Mouse (Mus musculus) embryo, embryonic 10 days (tissue): ENCODE data around the gene Fam84b.
"Not testable (repeated sequence)": the region's sequence is repeated elsewhere in the genome, so short reads cannot be mapped to it uniquely, and the experiment has no call there.

Source experiments
- DNase-seq: peaks from one replicate; pipeline ENCODE4 v3.0.0-alpha.2; 2015; ENCODE audit warnings: low spot score

Gene Fam84b

DNA sequence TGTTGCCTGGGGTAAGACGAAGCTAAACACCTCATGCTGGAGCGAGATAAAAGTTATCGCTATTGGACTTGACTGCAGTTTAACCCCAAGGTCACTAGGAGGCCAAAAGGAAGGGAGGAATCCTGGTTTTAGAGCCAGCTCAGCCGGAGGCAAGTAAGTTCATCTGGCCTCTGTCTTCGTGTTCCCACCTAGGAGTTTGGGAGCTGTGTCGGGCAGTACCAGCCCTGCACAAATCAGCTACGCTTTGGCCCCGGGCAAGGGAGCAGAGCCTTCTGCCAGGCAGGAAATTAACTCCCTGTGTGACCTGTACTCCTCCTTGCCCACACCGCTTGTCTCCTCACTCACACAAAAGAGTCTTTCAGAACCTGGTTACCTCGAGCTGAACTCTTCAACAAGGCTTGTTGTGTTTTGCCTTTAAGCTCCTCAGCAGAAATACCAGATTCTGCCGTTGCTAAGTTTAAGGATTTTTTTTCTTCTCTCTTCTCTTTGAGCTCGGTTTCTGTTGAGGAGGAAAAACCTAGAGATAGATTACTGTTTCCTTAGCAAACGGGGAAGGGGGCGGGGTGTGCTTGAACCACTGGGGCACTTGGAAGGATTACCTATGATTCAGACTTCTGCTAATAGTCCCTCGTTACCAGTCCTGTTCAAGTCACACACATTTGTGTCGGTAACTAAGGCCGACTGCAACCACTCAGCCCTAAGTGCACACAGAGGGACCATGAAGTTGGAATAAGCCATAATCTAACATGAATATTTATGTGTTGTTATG lies at the start of gene Fam84b:
Gene Fam84b, minus strand, starts transcription at position 548 of the 769 bp plus-strand sequence.
- DNase-seq = peak; percentile 68

- DNase-seq = no peak
These were observed 44.8 kb upstream of the Fam84b start for GRCm38 (mm10) chr15:60898187-60898965.

DNA sequence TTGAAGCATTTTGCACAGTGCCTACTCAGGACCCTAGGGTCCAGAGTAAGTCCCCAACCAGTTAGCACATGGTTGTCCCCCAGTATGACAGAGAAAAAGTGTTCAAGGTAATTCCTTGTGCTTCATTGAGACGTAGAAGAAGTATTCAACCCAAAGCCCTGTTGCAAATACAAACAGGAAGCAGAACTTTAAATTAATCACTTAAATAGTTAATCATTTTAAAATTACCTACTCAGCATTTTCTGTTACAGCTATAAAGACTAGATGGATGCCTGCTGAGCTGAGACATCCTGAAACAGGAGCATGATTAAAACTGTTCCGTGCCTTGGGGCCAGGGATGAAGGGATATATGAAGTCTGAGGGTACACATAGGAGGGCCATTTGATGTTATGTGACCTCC lies 42.5 kb upstream of the Fam84b start:
- no peak for DNase-seq

DNA sequence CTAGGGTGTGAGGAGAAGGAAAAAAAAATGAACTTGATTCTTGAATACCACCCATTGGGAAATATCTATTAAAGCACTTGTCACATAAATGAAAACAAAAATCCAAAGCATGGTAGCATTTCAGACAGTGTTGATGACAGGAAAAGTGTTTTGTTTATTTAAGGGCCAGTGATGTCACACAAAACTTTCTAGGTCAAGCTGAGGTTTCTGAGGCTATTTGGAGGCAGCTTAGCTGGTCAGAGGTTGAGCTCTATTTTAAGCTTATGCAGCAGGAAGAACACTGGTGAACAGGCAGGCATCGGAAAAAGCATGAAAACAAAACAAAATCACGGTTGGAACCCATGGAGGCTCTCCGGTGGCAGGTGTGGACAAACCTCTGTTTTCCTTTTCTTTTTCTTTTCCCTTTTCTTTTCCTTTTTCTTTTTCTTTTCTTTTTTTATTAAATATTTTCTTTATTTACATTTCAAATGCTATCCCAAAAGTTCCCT lies 39.4 kb upstream of the Fam84b start:
- no peak for DNase-seq

GRCm38 (mm10) chr15:60888724-60889123 lies 35.1 kb upstream of the Fam84b start:
- no peak for DNase-seq

- DNase-seq = no peak
These were observed 22.1 kb upstream of the Fam84b start for GRCm38 (mm10) chr15:60875721-60876120.

DNA sequence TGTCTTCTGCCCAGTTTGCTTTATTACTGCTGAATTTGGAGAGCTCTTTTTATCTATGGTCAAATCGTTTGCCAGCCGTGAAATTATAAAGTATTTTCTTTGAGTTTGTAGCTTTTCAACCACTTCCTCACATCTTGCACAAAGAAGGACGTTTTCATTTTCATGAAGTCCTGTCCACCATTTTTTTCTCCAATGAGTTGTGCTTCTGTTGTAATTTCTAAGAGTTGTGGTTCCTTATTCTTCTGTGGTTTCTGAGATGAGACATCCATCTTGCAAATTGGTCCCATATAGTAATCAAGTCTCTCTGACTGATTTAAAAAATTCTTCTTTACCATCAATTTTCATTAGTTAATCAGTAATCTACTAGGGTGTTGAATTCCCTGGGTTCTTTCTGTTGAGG lies 8.8 kb upstream of the Fam84b start:
- no peak for DNase-seq

DNA sequence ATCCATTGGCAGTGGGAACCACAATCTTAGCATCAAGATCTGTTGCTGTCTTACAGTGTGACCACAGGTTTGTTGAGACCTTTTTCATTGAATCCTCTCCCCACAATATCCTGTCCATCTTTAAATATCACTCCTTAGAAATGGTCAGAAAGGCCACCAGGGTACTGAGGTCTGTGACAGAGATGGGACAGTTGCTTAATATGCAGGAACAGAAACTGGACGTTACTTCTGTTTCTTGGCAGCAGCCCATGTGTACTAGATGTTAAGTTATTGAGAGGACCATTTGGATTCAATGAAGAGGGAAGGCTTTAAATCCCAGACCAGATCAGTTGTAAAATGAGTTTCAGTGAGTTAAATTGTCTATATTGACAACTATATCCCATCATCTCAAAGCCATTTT lies 1.5 kb upstream of the Fam84b start:
- DNase-seq = no peak

- no peak for DNase-seq
These were observed 573 bp upstream of the Fam84b start for GRCm38 (mm10) chr15:60854151-60854550.

DNA sequence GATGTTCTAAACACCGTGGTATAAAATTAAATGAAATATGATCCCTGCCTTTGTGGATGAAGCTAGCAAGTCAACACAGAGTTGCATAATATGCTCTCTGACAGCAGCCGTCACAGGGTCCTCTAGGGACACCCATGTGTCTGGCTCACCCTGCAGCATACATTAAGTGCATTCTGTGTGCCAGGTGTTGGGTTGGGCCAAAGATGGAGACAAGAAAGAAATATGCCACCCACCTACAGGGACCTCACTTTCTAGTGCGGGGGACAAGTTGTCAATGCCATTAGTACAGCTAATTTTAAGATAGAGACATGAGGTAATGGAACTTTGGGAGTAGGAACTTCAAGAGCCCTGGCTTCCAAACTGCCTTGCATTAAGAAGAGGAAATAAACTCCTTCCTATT lies 4.9 kb downstream of the Fam84b start:
- no peak for DNase-seq

DNA sequence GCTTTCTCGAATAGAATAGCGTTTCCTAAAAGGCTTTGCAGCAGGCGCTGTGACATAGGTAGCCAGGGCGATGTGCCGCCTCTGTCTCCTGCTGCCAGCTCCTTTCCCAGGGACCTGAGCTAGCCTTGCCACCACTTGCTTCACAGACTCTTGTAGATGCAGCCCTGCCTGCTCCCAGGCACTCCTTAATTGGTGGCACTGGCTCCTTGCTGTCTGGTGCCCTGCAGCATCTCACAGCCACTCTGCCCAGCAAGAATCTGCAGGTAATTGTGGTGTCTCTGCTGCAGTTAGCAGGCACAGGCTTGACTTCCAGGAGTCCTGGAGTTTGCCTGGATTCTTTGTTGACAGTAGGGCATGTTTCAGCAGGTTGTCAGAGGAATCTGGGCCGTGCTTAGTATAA lies 7.3 kb downstream of the Fam84b start:
- DNase-seq = peak; percentile 39

GRCm38 (mm10) chr15:60845886-60846285 lies 7.7 kb downstream of the Fam84b start:
- DNase-seq = no peak

DNA sequence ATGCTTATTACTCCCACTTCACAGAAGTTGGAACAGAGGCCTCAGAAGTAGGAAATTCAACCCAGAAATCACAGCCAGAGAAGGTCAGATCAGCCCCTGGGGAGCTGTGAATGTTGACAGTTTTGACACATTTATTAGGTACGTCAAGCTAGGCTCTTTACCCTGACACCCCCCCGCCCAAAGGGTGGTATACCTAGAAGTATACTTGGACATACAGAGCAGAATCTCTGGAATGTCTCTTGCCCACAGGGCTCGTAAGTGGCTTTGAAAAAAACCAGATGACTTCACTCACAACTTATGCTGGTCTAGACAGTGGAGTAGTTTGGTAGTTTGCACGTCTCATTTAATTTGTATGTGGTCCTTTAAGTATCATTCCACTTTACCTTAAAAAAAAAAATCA lies 11.8 kb downstream of the Fam84b start:
- DNase-seq = peak; percentile 54

- DNase-seq = not testable (repeated sequence)
These were observed 12.3 kb downstream of the Fam84b start for GRCm38 (mm10) chr15:60841312-60841711.

DNA sequence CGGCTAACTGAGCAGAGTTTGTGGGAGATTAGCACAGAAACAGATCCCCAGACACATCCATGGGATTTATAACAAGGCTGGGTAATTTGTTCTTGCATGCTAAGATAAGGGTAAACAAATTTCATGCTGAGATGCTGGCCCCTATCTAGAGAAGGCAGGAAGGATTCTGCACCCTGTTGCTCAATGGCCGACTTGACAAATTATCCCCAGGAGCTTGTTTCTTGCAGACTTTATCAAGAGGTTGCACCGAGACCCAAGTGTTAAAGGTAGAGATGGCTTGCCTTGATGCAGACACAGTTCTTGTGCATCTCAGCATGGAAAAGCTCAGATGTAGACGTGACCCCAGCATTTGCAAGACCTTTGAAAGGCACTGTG lies 13.3 kb downstream of the Fam84b start:
- DNase-seq = no peak

DNA sequence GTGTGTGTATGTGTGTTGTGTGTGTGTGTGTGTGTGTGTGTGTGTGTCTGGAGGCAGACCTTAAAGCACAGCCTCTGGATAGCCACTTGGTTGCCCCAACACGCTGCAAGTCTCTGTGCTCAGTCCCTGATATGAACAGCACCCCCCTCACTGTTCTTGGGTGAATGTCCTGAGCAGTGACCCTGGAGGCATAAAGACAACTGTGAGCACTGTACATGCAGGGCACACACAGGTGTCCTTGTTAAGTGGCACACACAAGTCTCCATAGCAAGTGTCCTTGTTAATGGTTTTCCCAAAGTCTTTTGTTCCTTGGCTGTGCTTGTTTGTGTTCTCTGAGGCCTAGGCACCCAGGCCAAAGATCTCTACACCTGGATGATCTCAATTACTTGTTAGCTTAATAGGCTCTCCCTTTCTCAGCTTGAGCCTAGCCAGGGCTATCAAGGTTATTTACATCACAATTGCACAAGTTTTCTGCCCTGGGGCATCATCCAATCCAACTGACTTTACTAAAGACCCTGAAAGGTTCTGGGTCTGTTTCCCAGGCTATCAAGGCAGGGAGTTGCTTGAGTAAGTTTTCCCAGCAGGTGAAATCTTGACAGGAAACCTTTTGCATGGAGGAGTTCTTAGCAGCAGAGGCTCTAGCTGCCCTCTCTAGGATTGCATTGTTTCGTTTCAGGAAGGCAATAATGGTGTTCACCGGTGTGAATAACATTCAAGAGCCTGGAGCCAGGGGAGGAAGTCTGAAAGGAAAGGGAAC lies 13.9 kb downstream of the Fam84b start:
- no peak for DNase-seq

DNA sequence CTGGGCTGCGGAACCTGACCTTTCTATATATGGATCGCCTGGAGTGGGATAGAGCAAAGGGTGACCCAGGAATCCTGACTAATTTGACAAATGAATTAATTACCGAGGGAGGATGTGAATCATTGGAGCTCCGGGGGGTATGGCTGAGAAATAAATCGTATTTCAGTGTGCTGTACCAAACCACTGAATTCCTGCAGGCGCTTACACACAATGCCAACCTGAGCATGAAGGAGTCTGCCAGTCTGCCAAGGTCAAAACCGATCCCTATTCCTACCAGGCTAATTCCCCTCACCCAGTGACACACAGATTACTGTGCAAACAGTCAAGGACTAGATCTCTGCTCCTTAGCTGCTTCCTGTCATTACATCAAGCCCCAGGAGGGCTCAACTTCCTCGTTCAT lies 15.4 kb downstream of the Fam84b start:
- no peak for DNase-seq

DNA sequence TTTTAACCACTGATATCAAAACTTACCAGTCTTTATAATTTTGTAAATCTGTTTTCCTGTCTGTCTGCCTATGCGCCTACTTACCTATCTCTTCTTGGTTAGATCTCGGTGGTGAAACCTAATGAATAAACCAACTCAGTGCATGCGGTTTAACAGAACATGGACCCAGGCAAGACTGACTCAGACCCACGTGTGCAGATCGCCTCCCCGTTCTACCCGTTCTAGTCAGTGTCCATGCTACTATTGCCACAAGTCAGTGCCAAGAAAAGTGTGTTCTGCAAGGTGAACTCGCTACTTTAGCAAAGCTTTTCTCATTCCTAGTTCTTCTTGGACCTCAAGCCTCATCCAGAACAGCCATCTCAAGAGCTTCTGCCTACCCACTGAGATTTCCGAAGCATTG lies 15.9 kb downstream of the Fam84b start:
- no peak for DNase-seq

DNA sequence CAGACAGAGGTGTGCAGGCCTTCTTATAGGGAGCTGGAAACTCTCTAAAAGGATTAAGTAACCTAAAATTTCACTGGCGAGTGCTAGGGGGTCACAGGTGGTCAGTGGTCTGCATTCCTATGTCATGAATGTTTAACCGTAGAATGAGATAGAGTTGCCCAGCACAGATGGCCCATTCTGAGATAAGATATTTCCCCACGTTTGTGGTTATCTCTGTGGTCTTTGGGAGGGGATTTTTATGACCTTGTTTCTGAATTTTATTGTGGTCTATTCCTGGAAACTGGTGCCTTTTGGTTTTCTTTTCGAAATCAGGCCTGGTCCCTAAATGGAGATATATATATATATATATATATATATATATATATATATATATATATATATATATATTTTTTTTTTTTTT lies 17.3 kb downstream of the Fam84b start:
- DNase-seq = no peak

DNA sequence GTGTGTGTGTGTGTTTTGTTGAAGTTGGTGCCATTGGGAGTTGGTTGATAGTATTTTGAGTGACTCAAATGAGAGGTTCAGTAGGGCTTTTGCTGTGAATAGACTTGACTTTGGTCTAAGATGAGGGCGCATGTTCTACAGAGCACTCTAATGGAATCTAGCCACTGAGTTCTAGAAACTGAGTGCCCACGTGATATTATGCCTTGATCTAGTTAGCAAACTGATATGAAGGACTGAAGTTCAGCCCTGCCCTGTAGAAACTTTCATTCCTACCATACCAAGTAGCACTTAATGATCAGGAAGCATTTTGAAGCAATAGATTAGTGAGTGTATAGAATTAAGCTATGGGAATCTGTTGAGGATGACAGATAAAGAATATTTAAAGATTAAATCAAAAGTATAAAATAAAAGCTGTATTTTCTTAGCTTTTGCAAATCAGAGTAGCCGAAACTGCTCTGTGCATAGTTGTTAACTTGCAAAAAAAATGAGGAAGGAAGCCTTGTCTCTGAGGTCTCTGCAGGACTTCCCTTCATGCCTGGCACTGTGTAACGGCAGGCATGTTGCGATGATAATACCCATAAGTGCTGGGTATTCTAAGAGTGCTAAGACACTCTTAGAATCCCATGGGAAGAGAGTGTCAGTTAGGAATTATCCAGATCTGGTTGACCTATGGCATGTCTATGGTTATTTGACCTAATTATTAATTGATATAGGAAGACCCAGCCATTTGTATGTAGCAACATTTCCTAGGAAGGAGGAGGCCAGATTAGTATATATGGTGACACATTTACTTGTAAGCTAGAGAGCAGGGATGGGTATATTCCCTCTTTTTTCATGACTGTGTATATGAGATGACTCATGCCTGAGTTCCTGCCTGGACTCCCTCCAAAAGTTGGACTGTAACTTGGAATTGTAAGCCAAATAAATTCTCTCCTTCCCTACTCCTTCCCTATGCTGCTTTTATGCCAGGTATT lies 18.7 kb downstream of the Fam84b start:
- no peak for DNase-seq

DNA sequence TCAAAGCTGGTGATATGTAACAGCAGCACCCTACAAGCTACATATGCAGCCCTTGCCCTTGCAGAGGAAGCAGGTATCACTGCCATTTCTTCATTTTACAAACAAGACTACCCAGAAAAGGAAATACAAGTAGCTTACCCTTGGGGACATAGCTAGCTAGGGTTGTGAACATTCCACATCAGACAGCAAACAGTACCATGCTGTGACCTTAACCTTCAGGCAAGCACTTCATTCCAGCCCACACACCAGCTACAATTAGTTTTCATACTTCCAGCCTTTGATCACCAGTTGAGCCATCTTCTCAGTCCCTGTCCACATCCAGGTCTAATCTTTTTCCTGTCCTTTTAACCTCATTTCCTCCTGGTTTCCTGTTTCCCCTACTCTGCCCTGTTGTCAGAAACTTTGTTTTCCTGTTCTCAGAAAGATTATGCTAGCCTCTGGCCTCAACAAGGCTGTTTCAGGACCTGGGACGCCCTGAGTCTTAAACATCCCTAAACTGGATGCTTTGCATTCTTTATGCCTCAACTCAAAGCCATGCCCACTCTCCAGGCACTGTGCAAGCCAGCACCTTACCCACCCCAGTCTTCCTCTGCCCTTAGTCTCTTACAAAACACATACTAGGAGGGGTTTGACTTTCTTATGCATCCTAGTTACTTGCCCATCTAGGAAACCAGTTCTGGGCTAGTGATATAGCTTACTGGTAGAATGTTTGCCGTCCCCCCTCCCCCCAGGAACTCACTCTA lies 19.9 kb downstream of the Fam84b start:
- peak; percentile 26 for DNase-seq
